Mouse (Mus musculus) erythroblast, embryonic 14.5 days (primary cell): ENCODE results near the gene Sipa1l3.

ENCODE experiments used
- GATA1 ChIP-seq: IDR thresholded peaks from 2 replicates; pipeline ENCODE4 v1.6.1; 2012; ENCODE audit warnings: low read length, inconsistent platforms, mixed read lengths
- TAL1 ChIP-seq: IDR thresholded peaks from 3 replicates; pipeline ENCODE4 v1.6.1; 2012; ENCODE audit warnings: low read length, inconsistent platforms, mixed read lengths

DNA sequence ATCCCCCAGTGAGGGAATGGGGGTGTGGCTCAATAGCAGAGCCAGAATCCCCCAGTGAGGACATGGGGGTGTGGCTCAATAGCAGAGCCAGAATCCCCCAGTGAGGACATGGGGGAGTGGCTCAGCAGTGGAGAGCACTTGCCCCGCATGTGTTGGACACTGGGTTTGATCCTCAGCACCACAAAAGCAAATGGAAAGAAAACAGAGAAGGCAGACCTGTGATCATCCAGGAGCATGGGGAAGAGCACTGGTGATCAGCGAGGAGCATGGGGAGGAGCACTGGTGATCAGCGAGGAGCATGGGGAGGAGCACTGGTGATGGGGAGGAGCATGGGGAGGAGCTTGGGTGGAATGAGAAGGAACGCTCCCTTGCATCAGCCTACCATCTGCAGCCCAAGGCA is 98.6 kb downstream of the Sipa1l3 start:
- TF ChIP-seq TAL1 (no peak), GATA1 (no peak)
